ENCODE assay signal across 9 mouse cellular contexts in the genomic region with DNA sequence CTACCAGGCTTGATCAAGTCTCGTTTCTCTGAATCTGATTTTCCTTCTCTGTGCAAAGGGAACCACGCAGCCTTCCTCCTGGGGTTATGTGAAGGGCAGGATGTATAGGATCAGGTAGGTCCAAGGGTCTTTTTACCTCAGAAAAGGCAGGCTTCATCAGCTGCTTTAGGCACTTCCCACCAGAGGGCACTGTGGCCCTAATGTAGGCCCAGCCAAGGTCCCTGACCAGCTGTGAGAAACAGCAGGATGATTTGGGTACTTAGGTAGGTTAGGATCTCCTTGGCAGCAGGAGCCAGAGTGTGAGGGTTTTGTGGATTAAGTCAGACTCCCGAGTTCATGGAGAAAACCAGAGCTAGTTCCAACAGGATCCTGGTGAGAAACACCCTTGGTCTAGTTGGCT. TPM values are rescaled to one million over a fixed set of nuclear protein-coding genes. Genes with fewer than 3 reads are reported as not detected.
DNase-seq lines count a peak whose midpoint lies in the region; ATAC-seq and TF ChIP-seq lines count a peak whose summit lies in the region.
"Had no signal": no experiment of that assay in that cellular context is flagged by ENCODE, and none has a peak within 500 bp of the region (broad histone marks: within the 10 kb centered on the region; RNA-seq: fewer than 3 reads in every experiment).

No protein-coding gene starts in this region.

- no peak overlapping the region for H3K27ac ChIP-seq in heart, adult 2 months
- H3K27ac ChIP-seq in heart, embryonic 11.5 days (ENCODE audit: low read depth, low read length), result no peak overlapping the region
- no peak overlapping the region for H3K27ac ChIP-seq in thymus, adult 2 months (ENCODE audit: control insufficient read depth, insufficient read depth, low read length)
- H3K27ac ChIP-seq in embryonic facial prominence, embryonic 14.5 days (replicated peaks; ENCODE audit: low read depth, low read length), result no peak overlapping the region
- H3K27ac ChIP-seq in limb, embryonic 11.5 days (replicated peaks; ENCODE audit: low read depth, low read length), result no peak overlapping the region

- no peak overlapping the region for H3K4me3 ChIP-seq in heart, adult 2 months
- H3K4me3 ChIP-seq in heart, embryonic 11.5 days (ENCODE audit: low read depth, low read length), result no peak overlapping the region
- H3K4me3 ChIP-seq in thymus, adult 2 months (ENCODE audit: control insufficient read depth, insufficient read depth, low read length), result no peak overlapping the region
- H3K4me3 ChIP-seq in embryonic facial prominence, embryonic 14.5 days (ENCODE audit: low read depth, low read length), result no peak overlapping the region
- H3K4me3 ChIP-seq in limb, embryonic 11.5 days (ENCODE audit: low read depth, low read length), result no peak overlapping the region

- TF ChIP-seq EP300 in heart, adult 2 months (IDR thresholded peaks at IDR 0.05; ENCODE audit: insufficient read depth, low read depth, low read length), result no peak

- no peaks in the 10 kb centered on the region for H3K79me2 ChIP-seq in heart, adult 2 months (replicated peaks; ENCODE audit: control insufficient read depth, insufficient read depth, low read length)

- TF ChIP-seq POLR2A in heart, adult 2 months (IDR thresholded peaks at IDR 0.05; ENCODE audit: insufficient read depth, low read depth, low read length), result no peak
- TF ChIP-seq POLR2A in thymus, adult 2 months (IDR thresholded peaks at IDR 0.05; ENCODE audit: control insufficient read depth, extremely low read depth, insufficient read depth, low read length, poor library complexity), result no peak

- TF ChIP-seq CTCF in heart, adult 2 months (IDR thresholded peaks at IDR 0.05), result peak; percentile 63
- TF ChIP-seq CTCF in thymus, adult 2 months (IDR thresholded peaks at IDR 0.05; ENCODE audit: borderline replicate concordance, control insufficient read depth, extremely low read depth, insufficient read depth, low read length, poor library complexity), result peak; percentile 29; the same call in 1 of the 2 replicates

- no peaks in the 10 kb centered on the region for H3K9me3 ChIP-seq in heart, embryonic 11.5 days (replicated peaks; ENCODE audit: control insufficient read depth, low read length)
- H3K9me3 ChIP-seq in embryonic facial prominence, embryonic 14.5 days (ENCODE audit: control insufficient read depth, low read length), result no peaks in the 10 kb centered on the region
- H3K9me3 ChIP-seq in limb, embryonic 11.5 days (ENCODE audit: control insufficient read depth, low read length), result no peaks in the 10 kb centered on the region

- no peaks in the 10 kb centered on the region for H3K36me3 ChIP-seq in heart, adult 2 months (ENCODE audit: control insufficient read depth, insufficient read depth, low read length)
- H3K36me3 ChIP-seq in heart, embryonic 11.5 days (ENCODE audit: control insufficient read depth, insufficient read depth, low read length), result 0 out of 2 replicates have a peak, but pooled peaks cover 4% of the 10 kb centered on the region
- no peaks in the 10 kb centered on the region for H3K36me3 ChIP-seq in thymus, adult 2 months (ENCODE audit: control insufficient read depth, insufficient read depth, low read length)
- H3K36me3 ChIP-seq in embryonic facial prominence, embryonic 14.5 days (ENCODE audit: control insufficient read depth, insufficient read depth, low read length), result no peaks in the 10 kb centered on the region
- H3K36me3 ChIP-seq in limb, embryonic 11.5 days (ENCODE audit: control insufficient read depth, insufficient read depth, low read length), result no peaks in the 10 kb centered on the region

- no peak overlapping the region for H3K4me2 ChIP-seq in heart, embryonic 11.5 days
- no peak overlapping the region for H3K4me2 ChIP-seq in embryonic facial prominence, embryonic 14.5 days (ENCODE audit: low read depth, low read length)
- H3K4me2 ChIP-seq in limb, embryonic 11.5 days (ENCODE audit: low read depth, severe bottlenecking), result no peak overlapping the region

- no peaks in the 10 kb centered on the region for H3K4me1 ChIP-seq in heart, adult 2 months (ENCODE audit: control insufficient read depth, insufficient read depth, low read length)
- no peaks in the 10 kb centered on the region for H3K4me1 ChIP-seq in heart, embryonic 11.5 days (ENCODE audit: control insufficient read depth, insufficient read depth, low read length)
- H3K4me1 ChIP-seq in thymus, adult 2 months (replicated peaks; ENCODE audit: control insufficient read depth, insufficient read depth, low read length), result no peaks in the 10 kb centered on the region
- H3K4me1 ChIP-seq in embryonic facial prominence, embryonic 14.5 days (ENCODE audit: control insufficient read depth, insufficient read depth, low read length), result no peaks in the 10 kb centered on the region
- no peaks in the 10 kb centered on the region for H3K4me1 ChIP-seq in limb, embryonic 11.5 days (ENCODE audit: control insufficient read depth, insufficient read depth, low read length)

- WGBS in heart, adult 2 months, result 18% methylated on average over 3 of the region's 3 CpGs
- 12% methylated on average over 3 of the region's 3 CpGs for WGBS in heart, embryonic 11.5 days (ENCODE audit: insufficient replicate concordance)
- 34% methylated on average over 3 of the region's 3 CpGs for WGBS in thymus, adult 2 months
- 4% methylated on average over 3 of the region's 3 CpGs for WGBS in embryonic facial prominence, embryonic 14.5 days
- WGBS in limb, embryonic 11.5 days, result 11% methylated on average over 3 of the region's 3 CpGs

- DNase-seq in heart, adult 2 months, result no peak
- DNase-seq in thymus, adult 2 months, result peak; percentile 25
- DNase-seq in thymus, adult 18-20 months, result no peak
- peak; percentile 29 for DNase-seq in embryonic facial prominence, embryonic 14.5 days (ENCODE audit: low spot score)
- DNase-seq in limb, embryonic 11.5 days (ENCODE audit: low spot score), result peak; percentile 62
- peak; percentile 71 for DNase-seq in retina, postnatal 1 day
- no peak for DNase-seq in left cerebral cortex, adult 9 months (ENCODE audit: low spot score in 2 of 2)

- intact Hi-C loops in heart, adult 2 months (cut with DNase I), result loop anchor here (2.0 kb wide), 1 partner anchor 145 kb away; no protein-coding TSS in a partner anchor

- no peak overlapping the region for H3K9ac ChIP-seq in heart, adult 2 months (ENCODE audit: low read depth, low read length)
- no peak overlapping the region for H3K9ac ChIP-seq in heart, embryonic 11.5 days (ENCODE audit: low read depth, low read length)
- H3K9ac ChIP-seq in embryonic facial prominence, embryonic 14.5 days (ENCODE audit: low read depth, low read length), result no peak overlapping the region
- H3K9ac ChIP-seq in limb, embryonic 11.5 days (ENCODE audit: low read length), result no peak overlapping the region

- ATAC-seq in heart, embryonic 11.5 days (replicated peaks; ENCODE audit: insufficient number of reproducible peaks, low FRiP score, low TSS enrichment), result no peak
- ATAC-seq in embryonic facial prominence, embryonic 14.5 days (ENCODE audit: low read depth), result 0 out of 2 replicates have a peak, but pooled peaks have one; percentile 33
- no peak for ATAC-seq in limb, embryonic 11.5 days (ENCODE audit: insufficient number of reproducible peaks, low FRiP score, low TSS enrichment, low read depth)

- H3K27me3 ChIP-seq in heart, adult 2 months (ENCODE audit: control insufficient read depth, insufficient read depth, low read length), result no peaks in the 10 kb centered on the region
- H3K27me3 ChIP-seq in heart, embryonic 11.5 days (ENCODE audit: control insufficient read depth, insufficient read depth, low read length), result no peaks in the 10 kb centered on the region
- no peaks in the 10 kb centered on the region for H3K27me3 ChIP-seq in thymus, adult 2 months (ENCODE audit: control insufficient read depth, insufficient read depth, low read length)
- H3K27me3 ChIP-seq in embryonic facial prominence, embryonic 14.5 days (replicated peaks; ENCODE audit: control insufficient read depth, insufficient read depth, low read length), result no peaks in the 10 kb centered on the region
- H3K27me3 ChIP-seq in limb, embryonic 11.5 days (ENCODE audit: control insufficient read depth, insufficient read depth, low read length), result no peaks in the 10 kb centered on the region

RNA-seq across cellular contexts. Expression of gene Oprl1, which starts 7.4 kb away (rescaled TPM):
- total RNA-seq in heart, adult 2 months (2021), result not detected
- polyA plus RNA-seq in heart, adult 2 months (2012; rRNA removed), result not detected in 2 replicates
- polyA plus RNA-seq in heart, embryonic 11.5 days (2014; fragmentation: Nextera tagmentation; extraction: Ambion mirVana), result 7.5 and 9.2 TPM in 2 replicates
- polyA plus RNA-seq in thymus, adult 2 months (2012; rRNA removed), result 0.24 and 0.38 TPM in 2 replicates
- 2.0 and 2.5 TPM in 2 replicates for polyA plus RNA-seq in embryonic facial prominence, embryonic 14.5 days (2014; fragmentation: Nextera tagmentation; extraction: Ambion mirVana)
- polyA plus RNA-seq in limb, embryonic 11.5 days (2014; fragmentation: Nextera tagmentation; extraction: Ambion mirVana), result 0.69 and 1.0 TPM in 2 replicates

RNA-seq across cellular contexts. Expression of gene Lkaaear1, which starts 24.0 kb away (rescaled TPM):
- total RNA-seq in heart, adult 2 months (2021), result not detected
- 0.27 TPM in 1 of 2 replicates, not detected in the other for polyA plus RNA-seq in heart, adult 2 months (2012; rRNA removed)
- polyA plus RNA-seq in heart, embryonic 11.5 days (2014; fragmentation: Nextera tagmentation; extraction: Ambion mirVana), result not detected in 2 replicates
- not detected in 2 replicates for polyA plus RNA-seq in thymus, adult 2 months (2012; rRNA removed)
- not detected in 2 replicates for polyA plus RNA-seq in embryonic facial prominence, embryonic 14.5 days (2014; fragmentation: Nextera tagmentation; extraction: Ambion mirVana)
- not detected in 2 replicates for polyA plus RNA-seq in limb, embryonic 11.5 days (2014; fragmentation: Nextera tagmentation; extraction: Ambion mirVana)
- total RNA-seq: left cerebral cortex, adult 18-20 months had no signal

RNA-seq across cellular contexts. Expression of gene Rgs19, which starts 28.4 kb away (rescaled TPM):
- total RNA-seq in heart, adult 2 months (2021), result 1 to 10 TPM; 6.7 to 8.0 TPM
- polyA plus RNA-seq in heart, adult 2 months (2012; rRNA removed), result 22.8 and 24.5 TPM in 2 replicates
- polyA plus RNA-seq in heart, embryonic 11.5 days (2014; fragmentation: Nextera tagmentation; extraction: Ambion mirVana), result 57.7 and 61.3 TPM in 2 replicates
- 255 and 260 TPM in 2 replicates for polyA plus RNA-seq in thymus, adult 2 months (2012; rRNA removed)
- 82.2 and 88.4 TPM in 2 replicates for polyA plus RNA-seq in embryonic facial prominence, embryonic 14.5 days (2014; fragmentation: Nextera tagmentation; extraction: Ambion mirVana)
- 92.5 and 97.1 TPM in 2 replicates for polyA plus RNA-seq in limb, embryonic 11.5 days (2014; fragmentation: Nextera tagmentation; extraction: Ambion mirVana)

RNA-seq across cellular contexts. Expression of gene Myt1, which starts 40.9 kb away (rescaled TPM):
- total RNA-seq in heart, adult 2 months (2021), result not detected
- 0.02 TPM in 1 of 2 replicates, not detected in the other for polyA plus RNA-seq in heart, adult 2 months (2012; rRNA removed)
- 0.06 and 0.65 TPM in 2 replicates for polyA plus RNA-seq in heart, embryonic 11.5 days (2014; fragmentation: Nextera tagmentation; extraction: Ambion mirVana)
- polyA plus RNA-seq in thymus, adult 2 months (2012; rRNA removed), result 0.03 and 0.04 TPM in 2 replicates
- polyA plus RNA-seq in embryonic facial prominence, embryonic 14.5 days (2014; fragmentation: Nextera tagmentation; extraction: Ambion mirVana), result 0.77 and 1.3 TPM in 2 replicates
- polyA plus RNA-seq in limb, embryonic 11.5 days (2014; fragmentation: Nextera tagmentation; extraction: Ambion mirVana), result 0.08 and 0.23 TPM in 2 replicates

RNA-seq across cellular contexts. Expression of gene Tcea2, which starts 42.1 kb away (rescaled TPM):
- total RNA-seq in heart, adult 2 months (2021), result 1 to 10 TPM; 4.3 to 6.0 TPM
- polyA plus RNA-seq in heart, adult 2 months (2012; rRNA removed), result 10.4 and 13.4 TPM in 2 replicates
- polyA plus RNA-seq in heart, embryonic 11.5 days (2014; fragmentation: Nextera tagmentation; extraction: Ambion mirVana), result 13.5 and 14.1 TPM in 2 replicates
- 9.0 and 13.8 TPM in 2 replicates for polyA plus RNA-seq in thymus, adult 2 months (2012; rRNA removed)
- polyA plus RNA-seq in embryonic facial prominence, embryonic 14.5 days (2014; fragmentation: Nextera tagmentation; extraction: Ambion mirVana), result 21.2 and 26.8 TPM in 2 replicates
- 23.2 and 25.2 TPM in 2 replicates for polyA plus RNA-seq in limb, embryonic 11.5 days (2014; fragmentation: Nextera tagmentation; extraction: Ambion mirVana)

Comparison
In these comparisons a context has a peak if more than half of its experiments do, and no peak if none do; other contexts are left out.
1. DNase-seq: peak in thymus, adult 2 months (single experiment), embryonic facial prominence, embryonic 14.5 days (single experiment), limb, embryonic 11.5 days (single experiment) and retina, postnatal 1 day (single experiment); none in heart, adult 2 months (0 of 2), thymus, adult 18-20 months (0 of 2) and left cerebral cortex, adult 9 months (0 of 2).